9 mouse cellular contexts compared by ENCODE assay signal in genomic region chr6:115049015-115049414, GRCm38 (mm10). TPM values are rescaled to one million over a fixed set of nuclear protein-coding genes. Genes with fewer than 3 reads are reported as not detected.
DNase-seq lines count a peak whose midpoint lies in the region; ATAC-seq and TF ChIP-seq lines count a peak whose summit lies in the region.
"Had no signal": no experiment of that assay in that cellular context is flagged by ENCODE, and none has a peak within 500 bp of the region (broad histone marks: within the 10 kb centered on the region; RNA-seq: fewer than 3 reads in every experiment).

No protein-coding gene starts in this region.

- no peak overlapping the region for H3K27ac ChIP-seq in forebrain, embryonic 14.5 days (ENCODE audit: low read depth, low read length)
- H3K27ac ChIP-seq in forebrain, embryonic 13.5 days: no peak overlapping the region
- H3K27ac ChIP-seq in lung, embryonic 14.5 days (ENCODE audit: low read depth): no peak overlapping the region
- no peak overlapping the region for H3K27ac ChIP-seq in lung, postnatal 0 days (ENCODE audit: low read length)
- H3K27ac ChIP-seq: neural tube, embryonic 12.5 days had no signal

- no peak overlapping the region for H3K4me3 ChIP-seq in forebrain, embryonic 14.5 days (ENCODE audit: low read depth, low read length)
- no peak overlapping the region for H3K4me3 ChIP-seq in forebrain, embryonic 13.5 days
- H3K4me3 ChIP-seq in lung, embryonic 14.5 days (ENCODE audit: low read depth, low read length): no peak overlapping the region
- H3K4me3 ChIP-seq in lung, postnatal 0 days (ENCODE audit: low read depth, low read length): no peak overlapping the region
- H3K4me3 ChIP-seq: neural tube, embryonic 12.5 days had no signal

- H3K36me3 ChIP-seq in forebrain, embryonic 14.5 days (ENCODE audit: control insufficient read depth, insufficient read depth, low read length): no peaks in the 10 kb centered on the region
- H3K36me3 ChIP-seq in forebrain, embryonic 13.5 days (ENCODE audit: poor library complexity, severe bottlenecking): no peaks in the 10 kb centered on the region
- no peaks in the 10 kb centered on the region for H3K36me3 ChIP-seq in lung, embryonic 14.5 days (ENCODE audit: insufficient read depth)
- H3K36me3 ChIP-seq in lung, postnatal 0 days (ENCODE audit: insufficient read depth, low read length): no peaks in the 10 kb centered on the region
- H3K36me3 ChIP-seq: neural tube, embryonic 12.5 days had no signal

- ATAC-seq in forebrain, embryonic 14.5 days: 0 out of 2 replicates have a peak, but pooled peaks have one; percentile 46
- ATAC-seq in forebrain, embryonic 13.5 days: no peak
- ATAC-seq in lung, embryonic 14.5 days (ENCODE audit: insufficient read depth): no peak
- no peak for ATAC-seq in lung, postnatal 0 days
- ATAC-seq in CD4-positive, CD25-positive, alpha-beta regulatory T cell, adult 4 months: no peak

- no peak for TF ChIP-seq EP300 in lung, postnatal 0 days (IDR thresholded peaks at IDR 0.05)

- H3K4me2 ChIP-seq in forebrain, embryonic 14.5 days (ENCODE audit: low read length): no peak overlapping the region
- H3K4me2 ChIP-seq in forebrain, embryonic 13.5 days: no peak overlapping the region
- H3K4me2 ChIP-seq in lung, embryonic 14.5 days: no peak overlapping the region
- no peak overlapping the region for H3K4me2 ChIP-seq in lung, postnatal 0 days (replicated peaks; ENCODE audit: low read depth, low read length)
- H3K4me2 ChIP-seq: neural tube, embryonic 12.5 days had no signal

- no peak overlapping the region for H3K9ac ChIP-seq in forebrain, embryonic 14.5 days (ENCODE audit: low read length)
- no peak overlapping the region for H3K9ac ChIP-seq in forebrain, embryonic 13.5 days
- H3K9ac ChIP-seq in lung, embryonic 14.5 days: no peak overlapping the region
- H3K9ac ChIP-seq in lung, postnatal 0 days (replicated peaks; ENCODE audit: low read depth): no peak overlapping the region
- H3K9ac ChIP-seq: neural tube, embryonic 12.5 days had no signal

- peak; percentile 58 for DNase-seq in forebrain, embryonic 14.5 days (ENCODE audit: low spot score)
- DNase-seq in lung, embryonic 14.5 days: peak; percentile 57
- no peak for DNase-seq in lung, postnatal 25 days (ENCODE audit: low spot score)
- peak; percentile 92 to 97 for DNase-seq in cerebellum, postnatal 14 days
- DNase-seq in lung, postnatal 0 days (ENCODE audit: low spot score): peak; percentile 11
- peak; percentile 12 to 20 for DNase-seq in thymus, postnatal 36 days

- H3K4me1 ChIP-seq in forebrain, embryonic 14.5 days (ENCODE audit: control insufficient read depth, insufficient read depth, low read length): no peaks in the 10 kb centered on the region
- H3K4me1 ChIP-seq in forebrain, embryonic 13.5 days: peaks cover 2% of the 10 kb centered on the region
- no peaks in the 10 kb centered on the region for H3K4me1 ChIP-seq in lung, embryonic 14.5 days (ENCODE audit: insufficient read depth)
- H3K4me1 ChIP-seq in lung, postnatal 0 days (ENCODE audit: insufficient read depth, low read depth, low read length): no peaks in the 10 kb centered on the region
- H3K4me1 ChIP-seq: neural tube, embryonic 12.5 days had no signal

- WGBS in forebrain, embryonic 14.5 days: 25% methylated on average over 4 of the region's 4 CpGs
- 24% methylated on average over 4 of the region's 4 CpGs for WGBS in forebrain, embryonic 13.5 days
- WGBS in lung, embryonic 14.5 days: 19% methylated on average over 4 of the region's 4 CpGs
- 14% methylated on average over 4 of the region's 4 CpGs for WGBS in lung, postnatal 0 days

- H3K27me3 ChIP-seq in forebrain, embryonic 14.5 days (replicated peaks; ENCODE audit: control insufficient read depth, insufficient read depth, low read length): no peaks in the 10 kb centered on the region
- no peaks in the 10 kb centered on the region for H3K27me3 ChIP-seq in forebrain, embryonic 13.5 days
- no peaks in the 10 kb centered on the region for H3K27me3 ChIP-seq in lung, embryonic 14.5 days (ENCODE audit: insufficient read depth, low read length)
- no peaks in the 10 kb centered on the region for H3K27me3 ChIP-seq in lung, postnatal 0 days (replicated peaks; ENCODE audit: insufficient read depth, low read length)
- H3K27me3 ChIP-seq: neural tube, embryonic 12.5 days had no signal

- peak; percentile 68 for TF ChIP-seq CTCF in lung, embryonic 14.5 days (IDR thresholded peaks at IDR 0.05; ENCODE audit: low read depth)
- TF ChIP-seq CTCF in lung, postnatal 0 days (IDR thresholded peaks at IDR 0.05): peak; percentile 69

- H3K9me3 ChIP-seq in forebrain, embryonic 14.5 days (replicated peaks; ENCODE audit: control insufficient read depth, low read length): no peaks in the 10 kb centered on the region
- no peaks in the 10 kb centered on the region for H3K9me3 ChIP-seq in forebrain, embryonic 13.5 days (replicated peaks)
- no peaks in the 10 kb centered on the region for H3K9me3 ChIP-seq in lung, embryonic 14.5 days (ENCODE audit: low read depth, low read length)
- H3K9me3 ChIP-seq in lung, postnatal 0 days (ENCODE audit: low read length): no peaks in the 10 kb centered on the region
- H3K9me3 ChIP-seq: neural tube, embryonic 12.5 days had no signal

RNA-seq across cellular contexts. Expression of gene Tamm41, which starts 11.3 kb away (rescaled TPM):
- polyA plus RNA-seq in forebrain, embryonic 14.5 days (2014; fragmentation: Nextera tagmentation; extraction: Ambion mirVana): 64.8 and 69.6 TPM in 2 replicates
- polyA plus RNA-seq in forebrain, embryonic 13.5 days (2015; fragmentation: Nextera tagmentation; extraction: Ambion mirVana): 70.9 and 72.4 TPM in 2 replicates
- polyA plus RNA-seq in lung, embryonic 14.5 days (2014; fragmentation: Nextera tagmentation; extraction: Ambion mirVana): 76.2 and 76.7 TPM in 2 replicates
- 27.7 and 28.0 TPM in 2 replicates for polyA plus RNA-seq in lung, postnatal 0 days (2015; fragmentation: Nextera tagmentation; extraction: Ambion mirVana)
- polyA plus RNA-seq in CD4-positive, CD25-positive, alpha-beta regulatory T cell, adult 4 months (2017; shearing (Covaris generic)): 10 to 100 TPM; 32.4 to 33.0 TPM
